Mouse (Mus musculus): Measurements from ENCODE around the gene Msn. TPM values are rescaled to one million over a fixed set of nuclear protein-coding genes. Genes with fewer than 3 reads are reported as not detected.

Msn gene
- total and polyA plus RNA-seq, 3 experiments: 15.5 to 132 (median 88.1) TPM

DNA sequence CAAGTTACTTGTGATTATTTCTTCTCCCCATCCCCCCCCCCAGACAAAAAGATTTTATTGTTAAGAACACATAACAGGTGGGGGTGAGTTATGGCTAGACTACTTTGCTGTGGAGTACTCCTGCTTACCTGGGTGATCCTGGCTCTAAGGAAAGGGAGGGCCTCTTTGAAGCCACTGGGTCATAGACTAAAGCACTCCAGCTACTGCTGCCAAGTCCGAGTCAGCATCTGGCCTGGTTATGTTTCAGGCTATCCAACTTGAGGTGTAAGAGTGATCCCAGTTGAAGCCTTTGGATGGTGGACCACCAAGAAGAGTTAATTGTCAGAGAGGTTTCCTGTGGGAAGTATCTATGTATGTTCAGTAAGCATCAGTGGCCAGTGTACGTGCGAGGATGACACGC lies 39.7 kb downstream of the Msn start:
- Histone ChIP-seq H3K27ac (ENCODE audit: control insufficient read depth, low read depth, low read length) (no peak overlapping the region; the same call in 1 of the 2 replicates), H3K4me1 (ENCODE audit: control insufficient read depth in 1 of 2, insufficient read depth in 2 of 2, low read length in 2 of 2) (peaks cover 33 to 34% of the 10 kb centered on the region in 2 experiments)

DNA sequence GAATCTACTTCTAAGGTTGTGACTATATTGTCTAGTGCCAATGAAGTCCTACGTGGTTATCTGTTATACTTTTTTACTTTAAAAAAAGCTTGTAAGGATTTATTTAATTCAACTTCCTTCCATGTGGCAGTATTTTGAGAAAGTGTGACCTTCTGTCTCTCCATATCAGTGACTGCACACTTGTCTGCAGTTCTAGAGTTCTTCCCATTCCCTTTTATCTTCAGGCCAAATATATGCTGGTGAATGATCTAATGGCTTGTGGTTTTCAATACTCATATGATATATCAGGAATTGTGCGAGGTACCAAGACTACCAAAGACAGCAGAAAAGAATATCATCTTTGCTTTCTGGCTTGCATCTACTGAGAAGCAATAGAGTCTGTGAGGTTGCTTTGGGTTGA lies 43.4 kb downstream of the Msn start:
- H3K9me3 ChIP-seq (replicated peaks; ENCODE audit: insufficient read depth, low read length): no peaks in the 10 kb centered on the region
- no peaks in the 10 kb centered on the region for H3K27me3 ChIP-seq (ENCODE audit: control insufficient read depth in 1 of 2, insufficient read depth in 2 of 2, low read length in 2 of 2)
- TF ChIP-seq ZMIZ1 (IDR thresholded peaks at IDR 0.05; ENCODE audit: low read depth, low read length) (no peak), ETS1 (IDR thresholded peaks at IDR 0.05; ENCODE audit: low read depth, low read length) (peak; percentile 83), HCFC1 (IDR thresholded peaks at IDR 0.05; ENCODE audit: low read depth, low read length) (no peak), RAD21 (IDR thresholded peaks at IDR 0.05; ENCODE audit: low read depth, low read length) (no peak), TCF12 (IDR thresholded peaks at IDR 0.05; ENCODE audit: low read depth, low read length) (peak; percentile 84), USF2 (IDR thresholded peaks at IDR 0.05; ENCODE audit: borderline replicate concordance in 1 of 2, insufficient read depth in 1 of 2, low read depth in 1 of 2, low read length in 2 of 2) (no peak), GATA1 (IDR thresholded peaks at IDR 0.05; ENCODE audit: low read depth, low read length) (peak; percentile 61), BHLHE40 (IDR thresholded peaks at IDR 0.05; ENCODE audit: borderline replicate concordance, low read depth, low read length) (peak; percentile 36; the same call in 1 of the 2 replicates), JUND (IDR thresholded peaks at IDR 0.05; ENCODE audit: low read depth, low read length) (no peak), RCOR1 (IDR thresholded peaks at IDR 0.05; ENCODE audit: low read depth, low read length) (peak; percentile 62; the same call in 1 of the 2 replicates), TAL1 (IDR thresholded peaks at IDR 0.05; ENCODE audit: low read length) (peak; percentile 61), CHD1 (IDR thresholded peaks at IDR 0.05; ENCODE audit: low read depth, low read length) (no peak), E2F4 (IDR thresholded peaks at IDR 0.05; ENCODE audit: borderline replicate concordance, low read depth, low read length) (no peak), MEF2A (IDR thresholded peaks at IDR 0.05; ENCODE audit: extremely low read depth, insufficient replicate concordance, low read depth, low read length, poor library complexity, severe bottlenecking) (peak; percentile 65; the same call in 1 of the 2 replicates), CTCF (IDR thresholded peaks at IDR 0.05 in 2 of 3, conservative IDR thresholded peaks at IDR 0.05 in 1 of 3; ENCODE audit: control insufficient read depth in 1 of 3, insufficient read depth in 1 of 3, low read depth in 2 of 3, low read length in 3 of 3, poor library complexity in 1 of 3, severe bottlenecking in 1 of 3) (no peak), UBTF (IDR thresholded peaks at IDR 0.05; ENCODE audit: borderline replicate concordance, insufficient read depth, low read depth, low read length) (no peak), POLR2A (IDR thresholded peaks at IDR 0.05; ENCODE audit: control insufficient read depth in 1 of 2, insufficient read depth in 1 of 2, low read depth in 1 of 2, low read length in 2 of 2, poor library complexity in 1 of 2) (no peak), MAZ (IDR thresholded peaks at IDR 0.05; ENCODE audit: low read depth, low read length) (no peak), SIN3A (IDR thresholded peaks at IDR 0.05; ENCODE audit: low read length) (peak; percentile 35; the same call in 1 of the 2 replicates), TBP (IDR thresholded peaks at IDR 0.05; ENCODE audit: low read depth, low read length) (no peak), ZKSCAN1 (IDR thresholded peaks at IDR 0.05; ENCODE audit: low read depth, low read length) (no peak), EP300 (IDR thresholded peaks at IDR 0.05; ENCODE audit: low read depth in 1 of 2, low read length in 2 of 2) (peak; percentile 79 to 83)

More for the DNA sequence above, 39.7 kb downstream of the Msn start:
- H3K9me3 ChIP-seq (replicated peaks; ENCODE audit: insufficient read depth, low read length): no peaks in the 10 kb centered on the region
- no peaks in the 10 kb centered on the region for H3K27me3 ChIP-seq (ENCODE audit: control insufficient read depth in 1 of 2, insufficient read depth in 2 of 2, low read length in 2 of 2)
- DNase-seq (ENCODE audit: low read depth, low spot score): no peak
- H3K4me3 ChIP-seq (ENCODE audit: control insufficient read depth in 1 of 2, insufficient read depth in 1 of 2, low read depth in 2 of 2, low read length in 2 of 2): no peak overlapping the region
- no peak overlapping the region for H3K9ac ChIP-seq (ENCODE audit: control insufficient read depth, low read depth, low read length, poor library complexity, severe bottlenecking)
- peaks cover 0 to 59% of the 10 kb centered on the region in 2 experiments; a peak in 3 of 4 replicates for H3K36me3 ChIP-seq (ENCODE audit: control insufficient read depth in 1 of 2, insufficient read depth in 2 of 2, low read length in 2 of 2)
- TF ChIP-seq ZC3H11A (IDR thresholded peaks at IDR 0.05; ENCODE audit: low read depth, low read length): no peak
- no peak for TF ChIP-seq SMC3 (IDR thresholded peaks at IDR 0.05; ENCODE audit: low read depth, low read length)
- peaks cover 18% of the 10 kb centered on the region for H3K79me2 ChIP-seq (ENCODE audit: control insufficient read depth, insufficient read depth, low read length, poor library complexity)

More for the DNA sequence above, 43.4 kb downstream of the Msn start:
- peaks cover 15 to 18% of the 10 kb centered on the region in 2 experiments for H3K4me1 ChIP-seq (ENCODE audit: control insufficient read depth in 1 of 2, insufficient read depth in 2 of 2, low read length in 2 of 2)
- H3K4me3 ChIP-seq (ENCODE audit: control insufficient read depth in 1 of 2, insufficient read depth in 1 of 2, low read depth in 2 of 2, low read length in 2 of 2): no peak overlapping the region
- no peak overlapping the region for H3K9ac ChIP-seq (ENCODE audit: control insufficient read depth, low read depth, low read length, poor library complexity, severe bottlenecking)
- H3K36me3 ChIP-seq (ENCODE audit: control insufficient read depth in 1 of 2, insufficient read depth in 2 of 2, low read length in 2 of 2): peaks cover 2 to 26% of the 10 kb centered on the region in 2 experiments; a peak in 3 of 4 replicates
- no peak overlapping the region for H3K27ac ChIP-seq (ENCODE audit: control insufficient read depth, low read depth, low read length)
- peak; percentile 46 for DNase-seq (ENCODE audit: low read depth, low spot score)
- H3K79me2 ChIP-seq (ENCODE audit: control insufficient read depth, insufficient read depth, low read length, poor library complexity): peaks cover 10% of the 10 kb centered on the region

All from MEL (cell line).